Mouse (Mus musculus) macrophage (primary cell): ENCODE results near the gene Ogn. TPM values are rescaled to one million over a fixed set of nuclear protein-coding genes. Genes with fewer than 3 reads are reported as not detected.

Experiments
- H3K27ac ChIP-seq: fragments of 350-480 bp; formaldehyde crosslinking; 2 replicates; pipeline ENCODE4 v1.9.0; 2021
- H3K36me3 ChIP-seq: fragments of 350-480 bp; formaldehyde crosslinking; 2 replicates; pipeline ENCODE4 v1.9.0; 2021; ENCODE audit errors: inconsistent target
- H3K4me3 ChIP-seq: fragments of 350-480 bp; formaldehyde crosslinking; 2 replicates; pipeline ENCODE4 v1.9.0; 2021; ENCODE audit errors: inconsistent target
- H3K79me2 ChIP-seq: fragments of 350-480 bp; formaldehyde crosslinking; 2 replicates; pipeline ENCODE4 v1.9.0; 2021; ENCODE audit errors: inconsistent target
- WGBS: methylation state at CpG from one replicate; pipeline ENCODE4 v1.1.7; 2026; ENCODE audit warnings: inconsistent platforms; ENCODE audit not compliant: missing documents; 5-methylcytosine and 5-hydroxymethylcytosine counted together
- polyA plus RNA-seq: library from polyadenylated mRNA; stranded (reverse); fragments of 250-400 nt; gene quantifications from 3 replicates; pipeline ENCODE4 v1.2.4, GENCODE M21; 2018; ENCODE audit warnings: inconsistent platforms

Ogn gene
- polyA plus RNA-seq, 1 experiment from 2014 or later = not detected

- Histone ChIP-seq H3K4me3 (no peak overlapping the region), H3K36me3 (no peaks in the 10 kb centered on the region), H3K27ac (no peak overlapping the region), H3K79me2 (no peaks in the 10 kb centered on the region)
These were observed 10.5 kb downstream of the Ogn start for GRCm38 (mm10) chr13:49618365-49618764.

- no peaks in the 10 kb centered on the region for H3K36me3 ChIP-seq
- H3K4me3 ChIP-seq = no peak overlapping the region
- H3K27ac ChIP-seq = no peak overlapping the region
- no peaks in the 10 kb centered on the region for H3K79me2 ChIP-seq
- WGBS = 92% methylated on average over 1 of the region's 1 CpGs
These were observed 15.4 kb downstream of the Ogn start for GRCm38 (mm10) chr13:49623216-49623615.

- no peak overlapping the region for H3K4me3 ChIP-seq
- no peaks in the 10 kb centered on the region for H3K36me3 ChIP-seq
- H3K79me2 ChIP-seq = no peaks in the 10 kb centered on the region
- H3K27ac ChIP-seq = no peak overlapping the region
These were observed 20.3 kb downstream of the Ogn start for GRCm38 (mm10) chr13:49628167-49628566.

GRCm38 (mm10) chr13:49629076-49629475 is 21.2 kb downstream of the Ogn start:
- no peak overlapping the region for H3K4me3 ChIP-seq
- no peaks in the 10 kb centered on the region for H3K79me2 ChIP-seq
- WGBS = 93% methylated on average over 2 of the region's 2 CpGs
- no peak overlapping the region for H3K27ac ChIP-seq
- no peaks in the 10 kb centered on the region for H3K36me3 ChIP-seq

GRCm38 (mm10) chr13:49639965-49640364 is 32.1 kb downstream of the Ogn start:
- 94% methylated on average over 2 of the region's 2 CpGs for WGBS
- no peak overlapping the region for H3K27ac ChIP-seq
- no peaks in the 10 kb centered on the region for H3K79me2 ChIP-seq

GRCm38 (mm10) chr13:49642650-49643049 is 34.8 kb downstream of the Ogn start:
- WGBS = 94% methylated on average over 6 of the region's 6 CpGs

More at GRCm38 (mm10) chr13:49639965-49640364, 32.1 kb downstream of the Ogn start:
- Histone ChIP-seq H3K36me3 (no peaks in the 10 kb centered on the region), H3K4me3 (no peak overlapping the region)

GRCm38 (mm10) chr13:49643669-49644362 is 36.0 kb downstream of the Ogn start:
- H3K27ac ChIP-seq = no peak overlapping the region
- H3K36me3 ChIP-seq = no peaks in the 10 kb centered on the region
- no peak overlapping the region for H3K4me3 ChIP-seq
- no peaks in the 10 kb centered on the region for H3K79me2 ChIP-seq

More at GRCm38 (mm10) chr13:49642650-49643049, 34.8 kb downstream of the Ogn start:
- Histone ChIP-seq H3K79me2 (no peaks in the 10 kb centered on the region), H3K4me3 (no peak overlapping the region), H3K36me3 (no peaks in the 10 kb centered on the region), H3K27ac (no peak overlapping the region)

- Histone ChIP-seq H3K36me3 (no peaks in the 10 kb centered on the region), H3K27ac (no peak overlapping the region), H3K4me3 (no peak overlapping the region), H3K79me2 (no peaks in the 10 kb centered on the region)
- WGBS = 71% methylated on average over 2 of the region's 2 CpGs
These were observed 37.1 kb downstream of the Ogn start for GRCm38 (mm10) chr13:49644731-49645529.

- 58% methylated on average over 1 of the region's 1 CpGs for WGBS
- H3K4me3 ChIP-seq = no peak overlapping the region
These were observed 38.2 kb downstream of the Ogn start for GRCm38 (mm10) chr13:49646019-49646418.

GRCm38 (mm10) chr13:49651136-49651535 is 43.3 kb downstream of the Ogn start:
- peaks cover 9% of the 10 kb centered on the region; the same call in 1 of the 2 replicates for H3K79me2 ChIP-seq
- 70% methylated on average over 2 of the region's 2 CpGs for WGBS
- H3K36me3 ChIP-seq = 0 out of 2 replicates have a peak, but pooled peaks cover under 1% of the 10 kb centered on the region
- H3K4me3 ChIP-seq = no peak overlapping the region
- H3K27ac ChIP-seq = no peak overlapping the region

More at GRCm38 (mm10) chr13:49646019-49646418, 38.2 kb downstream of the Ogn start:
- Histone ChIP-seq H3K27ac (no peak overlapping the region), H3K36me3 (no peaks in the 10 kb centered on the region), H3K79me2 (no peaks in the 10 kb centered on the region)

- 0 out of 2 replicates have a peak, but pooled peaks cover 7% of the 10 kb centered on the region for H3K36me3 ChIP-seq
- 10% methylated on average over 4 of the region's 4 CpGs for WGBS
- H3K27ac ChIP-seq = peak overlapping the region; percentile 35
These were observed 44.0 kb downstream of the Ogn start for GRCm38 (mm10) chr13:49651781-49652351.

GRCm38 (mm10) chr13:49652481-49653179 is 44.8 kb downstream of the Ogn start, which contains the start of the genes Cenpp and Nol8:
Gene Cenpp, minus strand, starts transcription at chr13:49652785.
Gene Nol8, plus strand, starts transcription at chr13:49653078.
- peak within 1 kb of the TSS; percentile 75 for H3K27ac ChIP-seq
- H3K79me2 ChIP-seq = peaks cover 9% of the 10 kb centered on the region; the same call in 1 of the 2 replicates
- H3K4me3 ChIP-seq = peak within 1 kb of the TSS; percentile 97
- WGBS = 1% methylated on average over 68 of the region's 68 CpGs
- H3K36me3 ChIP-seq = 0 out of 2 replicates have a peak, but pooled peaks cover 13% of the 10 kb centered on the region

More at GRCm38 (mm10) chr13:49651781-49652351, 44.0 kb downstream of the Ogn start:
- Histone ChIP-seq H3K4me3 (peak overlapping the region; percentile 77), H3K79me2 (peaks cover 9% of the 10 kb centered on the region; the same call in 1 of the 2 replicates)

GRCm38 (mm10) chr13:49653180-49653541 is 45.3 kb downstream of the Ogn start:
- 0 out of 2 replicates have a peak, but pooled peaks cover 18% of the 10 kb centered on the region for H3K36me3 ChIP-seq
- H3K4me3 ChIP-seq = peak overlapping the region; percentile 97
- under 1% methylated on average over 16 of the region's 16 CpGs for WGBS
- peaks cover 9% of the 10 kb centered on the region; the same call in 1 of the 2 replicates for H3K79me2 ChIP-seq
- H3K27ac ChIP-seq = peak overlapping the region; percentile 75
